Mouse (Mus musculus) stomach, adult 2 months (tissue): ENCODE measurements around the gene Gbe1. TPM values are rescaled to one million over a fixed set of nuclear protein-coding genes. Genes with fewer than 3 reads are reported as not detected.

Experiments used
- polyA plus RNA-seq: library from polyadenylated mRNA; depleted of rRNA; stranded (reverse); fragments of >200 nt; gene quantifications from 2 replicates; pipeline ENCODE4 v1.2.3, GENCODE M21; 2012; rRNA removed

Gene Gbe1
- polyA plus RNA-seq = 6.1 and 11.9 TPM in 2 replicates

GRCm38 (mm10) chr16:70313886-70314577, at the start of gene Gbe1:
Gene Gbe1 (plus strand): TSS chr16:70313949.

